Mouse (Mus musculus) liver, embryonic 12.5 days (tissue): ENCODE measurements around the gene Psmd13. TPM values are rescaled to one million over a fixed set of nuclear protein-coding genes. Genes with fewer than 3 reads are reported as not detected.
A peak's percentile ranks its signal among the peaks of the same experiment; 100 is the strongest.
"Not testable (repeated sequence)": the region's sequence is repeated elsewhere in the genome, so short reads cannot be mapped to it uniquely, and the experiment has no call there.

Experiments used
- ATAC-seq: fragments of 200-750 bp; cut with Nextera tagmentation; 2 replicates; pipeline ENCODE4 v1.8.0; 2017; ENCODE audit warnings: moderate number of reproducible peaks, mild to moderate bottlenecking, moderate library complexity
- H3K27ac ChIP-seq: fragments of 300-500 bp; sonication (generic); 2 replicates; pipeline ENCODE4 v1.5.1; 2016; ENCODE audit warnings: mild to moderate bottlenecking
- H3K27me3 ChIP-seq: fragments of 300-500 bp; sonication (generic); replicated peaks from 2 replicates; pipeline ENCODE4 v1.6.1; 2016; ENCODE audit warnings: mild to moderate bottlenecking, moderate library complexity
- H3K36me3 ChIP-seq: fragments of 300-500 bp; sonication (generic); 2 replicates; pipeline ENCODE4 v1.6.1; 2016; ENCODE audit warnings: mild to moderate bottlenecking, moderate library complexity
- H3K4me1 ChIP-seq: fragments of 300-500 bp; sonication (generic); 2 replicates; pipeline ENCODE4 v1.6.1; 2016
- H3K4me2 ChIP-seq: fragments of 300-500 bp; sonication (generic); 2 replicates; pipeline ENCODE4 v1.6.1; 2016; ENCODE audit warnings: mild to moderate bottlenecking, moderate library complexity
- H3K4me3 ChIP-seq: fragments of 300-500 bp; sonication (generic); 2 replicates; pipeline ENCODE4 v1.5.1; 2016; ENCODE audit warnings: mild to moderate bottlenecking, moderate library complexity
- H3K9ac ChIP-seq: fragments of 300-500 bp; sonication (generic); 2 replicates; pipeline ENCODE4 v1.6.1; 2016; ENCODE audit warnings: mild to moderate bottlenecking, moderate library complexity
- H3K9me3 ChIP-seq: fragments of 300-500 bp; sonication (generic); replicated peaks from 2 replicates; pipeline ENCODE4 v1.6.1; 2016; ENCODE audit warnings: mild to moderate bottlenecking, moderate library complexity
- WGBS: fragments of 180-500 bp; shearing (Covaris S2); methylation state at CpG from one replicate; pipeline ENCODE4 v1.1.7; 2016; ENCODE audit not compliant: insufficient replicate concordance; 5-methylcytosine and 5-hydroxymethylcytosine counted together
- polyA plus RNA-seq: library from polyadenylated mRNA; unstranded; fragments of >200 nt; fragmentation: Nextera tagmentation; extraction: Ambion mirVana; gene quantifications from 2 replicates; pipeline ENCODE4 v1.2.1, GENCODE M21; 2016

Psmd13 gene
- polyA plus RNA-seq, 1 experiment from 2014 or later: 213 TPM

DNA sequence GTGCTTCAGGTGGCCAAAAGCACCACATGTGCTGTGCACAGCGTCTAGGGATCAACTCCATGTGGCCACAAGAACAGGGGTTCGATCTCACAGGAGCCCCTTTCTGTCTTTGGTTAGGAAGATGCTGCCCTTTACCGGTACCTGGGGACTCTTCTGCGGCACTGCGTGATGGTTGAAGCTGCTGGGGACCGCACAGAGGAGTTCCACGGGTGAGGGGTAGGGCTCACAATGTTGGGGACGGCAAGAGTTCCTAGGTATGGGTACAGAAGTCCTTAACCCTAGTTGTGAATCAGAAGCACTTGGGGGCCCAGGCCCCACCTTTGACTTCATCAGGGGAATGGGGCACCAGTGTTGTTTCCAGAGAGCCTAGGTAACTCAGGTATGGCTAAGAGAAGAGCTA, 23.0 kb upstream of the Psmd13 start:
- Histone ChIP-seq H3K4me2 (peak overlapping the region; percentile 96), H3K27ac (no peak overlapping the region), H3K4me3 (peak overlapping the region; percentile 89; the same call in 1 of the 2 replicates), H3K27me3 (no peaks in the 10 kb centered on the region), H3K9ac (peak overlapping the region; percentile 3; the same call in 1 of the 2 replicates), H3K4me1 (peaks cover 41% of the 10 kb centered on the region), H3K9me3 (no peaks in the 10 kb centered on the region), H3K36me3 (peaks cover 71% of the 10 kb centered on the region)
- ATAC-seq: no peak
- WGBS: 89% methylated on average over 8 of the region's 8 CpGs

- H3K9me3 ChIP-seq: no peaks in the 10 kb centered on the region
- H3K27me3 ChIP-seq: no peaks in the 10 kb centered on the region
- no peak overlapping the region for H3K4me3 ChIP-seq
- WGBS: 63% methylated on average over 6 of the region's 6 CpGs
- ATAC-seq: no peak
- H3K27ac ChIP-seq: no peak overlapping the region
- H3K36me3 ChIP-seq: peaks cover 71% of the 10 kb centered on the region
- no peak overlapping the region for H3K4me2 ChIP-seq
- H3K4me1 ChIP-seq: peaks cover 28% of the 10 kb centered on the region
- no peak overlapping the region for H3K9ac ChIP-seq
Observed at GRCm38 (mm10) chr7:140859997-140860396, 21.8 kb upstream of the Psmd13 start.

- Histone ChIP-seq H3K9ac (no peak overlapping the region), H3K4me1 (peaks cover 22% of the 10 kb centered on the region), H3K4me2 (no peak overlapping the region), H3K4me3 (no peak overlapping the region), H3K27me3 (no peaks in the 10 kb centered on the region), H3K27ac (no peak overlapping the region), H3K9me3 (no peaks in the 10 kb centered on the region), H3K36me3 (peaks cover 76% of the 10 kb centered on the region)
- ATAC-seq: no peak
- 82% methylated on average over 5 of the region's 5 CpGs for WGBS
Observed at GRCm38 (mm10) chr7:140860728-140861127, 21.0 kb upstream of the Psmd13 start.

- Histone ChIP-seq H3K4me3 (no peak overlapping the region), H3K9me3 (no peaks in the 10 kb centered on the region), H3K9ac (no peak overlapping the region), H3K27me3 (no peaks in the 10 kb centered on the region), H3K36me3 (peaks cover 92% of the 10 kb centered on the region), H3K27ac (no peak overlapping the region), H3K4me2 (no peak overlapping the region), H3K4me1 (no peaks in the 10 kb centered on the region)
- 84% methylated on average over 12 of the region's 12 CpGs for whole genome bisulfite sequencing
- ATAC-seq: no peak
Observed at GRCm38 (mm10) chr7:140864761-140865160, 17.0 kb upstream of the Psmd13 start.

DNA sequence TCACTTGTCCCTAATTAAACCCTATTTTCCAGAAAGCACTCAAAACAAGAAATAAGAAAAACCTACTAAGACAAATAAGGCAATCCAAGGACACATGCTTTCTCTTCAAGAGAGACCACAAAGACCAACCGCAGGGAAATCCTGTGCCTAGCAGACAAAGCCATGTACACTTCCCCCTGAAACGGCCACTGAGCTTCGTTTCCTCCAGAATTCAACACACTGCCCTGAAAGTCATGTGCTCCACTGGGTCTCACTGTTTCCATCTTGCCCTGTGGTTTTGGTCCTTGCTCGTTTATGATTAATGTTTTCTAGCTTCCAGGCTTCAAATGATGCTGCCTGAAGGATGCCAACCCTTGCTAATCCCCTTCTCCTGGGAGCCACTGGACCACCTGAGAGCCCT, 7.5 kb upstream of the Psmd13 start:
- 0 out of 2 replicates have a peak overlapping the region, but pooled peaks have one; percentile 7 for H3K27ac ChIP-seq
- WGBS: 42% methylated on average over 4 of the region's 4 CpGs
- no peak overlapping the region for H3K4me2 ChIP-seq
- no peak overlapping the region for H3K9ac ChIP-seq
- no peak overlapping the region for H3K4me3 ChIP-seq
- H3K9me3 ChIP-seq: no peaks in the 10 kb centered on the region
- no peak for ATAC-seq
- peaks cover 12% of the 10 kb centered on the region for H3K4me1 ChIP-seq
- H3K36me3 ChIP-seq: peaks cover 76% of the 10 kb centered on the region
- no peaks in the 10 kb centered on the region for H3K27me3 ChIP-seq

GRCm38 (mm10) chr7:140877364-140877763, 4.4 kb upstream of the Psmd13 start:
- no peaks in the 10 kb centered on the region for H3K27me3 ChIP-seq
- peaks cover 33% of the 10 kb centered on the region for H3K4me1 ChIP-seq
- H3K27ac ChIP-seq: no peak overlapping the region
- ATAC-seq: no peak
- H3K4me2 ChIP-seq: no peak overlapping the region
- 68% methylated on average over 6 of the region's 6 CpGs for WGBS
- H3K4me3 ChIP-seq: no peak overlapping the region
- peaks cover 50% of the 10 kb centered on the region for H3K36me3 ChIP-seq
- H3K9me3 ChIP-seq: no peaks in the 10 kb centered on the region
- H3K9ac ChIP-seq: no peak overlapping the region

DNA sequence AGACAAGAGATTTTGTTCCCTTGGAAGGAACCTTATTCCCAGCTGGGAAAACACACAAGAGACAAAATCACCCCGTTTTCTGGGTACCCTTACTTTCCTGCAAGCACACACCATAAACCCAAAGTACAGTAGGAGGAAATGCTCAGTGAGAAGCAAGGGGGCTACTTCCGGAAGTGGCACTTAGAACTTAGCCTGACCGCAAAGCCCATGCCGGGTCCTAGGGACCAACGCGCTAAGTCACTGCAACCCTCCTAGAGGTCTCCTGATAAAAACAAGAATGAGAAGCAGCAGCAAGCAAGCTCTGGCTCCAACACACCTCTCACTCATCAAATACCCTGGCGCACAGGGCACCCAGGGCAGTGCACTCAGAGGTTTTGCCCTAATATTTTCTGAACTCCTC, 2.4 kb upstream of the Psmd13 start:
- no peak overlapping the region for H3K9ac ChIP-seq
- peaks cover 46% of the 10 kb centered on the region for H3K4me1 ChIP-seq
- peak overlapping the region; percentile 51; the same call in 1 of the 2 replicates for H3K27ac ChIP-seq
- H3K4me3 ChIP-seq: peak overlapping the region; percentile 16; the same call in 1 of the 2 replicates
- H3K36me3 ChIP-seq: peaks cover 47% of the 10 kb centered on the region
- H3K9me3 ChIP-seq: no peaks in the 10 kb centered on the region
- WGBS: 36% methylated on average over 7 of the region's 7 CpGs
- H3K27me3 ChIP-seq: no peaks in the 10 kb centered on the region
- no peak for ATAC-seq
- H3K4me2 ChIP-seq: peak overlapping the region; percentile 91

GRCm38 (mm10) chr7:140880419-140880818, 1.3 kb upstream of the Psmd13 start:
- H3K9me3 ChIP-seq: no peaks in the 10 kb centered on the region
- ATAC-seq: no peak
- WGBS: 71% methylated on average over 3 of the region's 3 CpGs
- peak overlapping the region; percentile 69 for H3K27ac ChIP-seq
- H3K9ac ChIP-seq: peak overlapping the region; percentile 88
- H3K4me3 ChIP-seq: peak overlapping the region; percentile 99
- peaks cover 43% of the 10 kb centered on the region for H3K4me1 ChIP-seq
- peak overlapping the region; percentile 91 for H3K4me2 ChIP-seq
- peaks cover 48% of the 10 kb centered on the region for H3K36me3 ChIP-seq
- no peaks in the 10 kb centered on the region for H3K27me3 ChIP-seq

- 8% methylated on average over 8 of the region's 8 CpGs for WGBS
- Histone ChIP-seq H3K9ac (peak overlapping the region; percentile 88), H3K9me3 (no peaks in the 10 kb centered on the region), H3K36me3 (peaks cover 49% of the 10 kb centered on the region), H3K4me1 (peaks cover 43% of the 10 kb centered on the region), H3K27me3 (no peaks in the 10 kb centered on the region), H3K4me3 (peak overlapping the region; percentile 99), H3K4me2 (peak overlapping the region; percentile 91), H3K27ac (peak overlapping the region; percentile 90)
- no peak for ATAC-seq
Observed at GRCm38 (mm10) chr7:140880865-140881515, 778 bp upstream of the Psmd13 start.

GRCm38 (mm10) chr7:140882469-140882803, 668 bp downstream of the Psmd13 start:
- 1% methylated on average over 12 of the region's 12 CpGs for WGBS
- ATAC-seq: peak; percentile 44
- Histone ChIP-seq H3K9ac (peak overlapping the region; percentile 88), H3K4me3 (peak overlapping the region; percentile 99), H3K4me2 (peak overlapping the region; percentile 91), H3K4me1 (peaks cover 43% of the 10 kb centered on the region), H3K27ac (peak overlapping the region; percentile 90), H3K27me3 (no peaks in the 10 kb centered on the region), H3K36me3 (peaks cover 49% of the 10 kb centered on the region), H3K9me3 (no peaks in the 10 kb centered on the region)

GRCm38 (mm10) chr7:140890636-140891035, 8.9 kb downstream of the Psmd13 start:
- not testable (repeated sequence) for H3K9ac ChIP-seq, H3K27me3 ChIP-seq, H3K4me2 ChIP-seq, H3K27ac ChIP-seq, ATAC-seq, H3K4me3 ChIP-seq, H3K4me1 ChIP-seq, H3K9me3 ChIP-seq
- peaks cover 87% of the 10 kb centered on the region for H3K36me3 ChIP-seq
- 96% methylated on average over 16 of the region's 16 CpGs for WGBS

DNA sequence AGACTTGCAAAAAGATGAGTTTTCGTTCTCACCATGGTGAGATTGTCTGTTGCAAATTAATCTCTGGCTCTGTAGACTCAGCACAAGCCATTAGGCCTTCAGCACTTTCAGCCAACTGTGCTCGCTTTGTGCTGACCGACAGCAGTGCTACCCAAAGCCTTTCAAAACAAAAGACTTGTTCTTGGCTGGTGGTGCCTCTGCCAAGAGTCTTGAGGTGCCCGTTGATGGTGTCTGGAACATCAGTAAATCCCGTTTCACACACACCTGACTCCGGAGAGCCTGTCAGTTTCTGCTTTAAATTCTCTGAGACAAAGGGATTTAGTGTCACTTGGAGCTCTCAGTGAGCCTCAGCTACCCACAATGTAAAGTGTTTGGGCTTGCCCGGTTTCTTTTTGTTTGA, 12.3 kb downstream of the Psmd13 start:
- Histone ChIP-seq H3K4me2 (no peak overlapping the region), H3K27ac (no peak overlapping the region), H3K27me3 (no peaks in the 10 kb centered on the region), H3K36me3 (peaks cover 87% of the 10 kb centered on the region), H3K4me3 (no peak overlapping the region), H3K9ac (no peak overlapping the region), H3K9me3 (no peaks in the 10 kb centered on the region), H3K4me1 (no peaks in the 10 kb centered on the region)
- WGBS: 86% methylated on average over 7 of the region's 7 CpGs
- no peak for ATAC-seq

GRCm38 (mm10) chr7:140894611-140895010, 12.8 kb downstream of the Psmd13 start:
- H3K9me3 ChIP-seq: no peaks in the 10 kb centered on the region
- no peak overlapping the region for H3K4me3 ChIP-seq
- WGBS: 89% methylated on average over 3 of the region's 3 CpGs
- ATAC-seq: no peak
- H3K27ac ChIP-seq: no peak overlapping the region
- peaks cover 87% of the 10 kb centered on the region for H3K36me3 ChIP-seq
- H3K27me3 ChIP-seq: no peaks in the 10 kb centered on the region
- H3K4me1 ChIP-seq: no peaks in the 10 kb centered on the region
- no peak overlapping the region for H3K4me2 ChIP-seq
- no peak overlapping the region for H3K9ac ChIP-seq
